Mouse (Mus musculus) kidney, adult 2 months (tissue): ENCODE measurements around the gene Vars.

Source experiments
- CTCF ChIP-seq: fragments of 200-500 bp; conservative IDR thresholded peaks from 2 replicates; pipeline ENCODE4 v1.5.1; 2011; ENCODE audit warnings: low read depth, mild to moderate bottlenecking, control low read depth, low read length, moderate library complexity, mixed read lengths; ENCODE audit not compliant: insufficient read depth, insufficient read length
- POLR2A ChIP-seq: fragments of 200-500 bp; IDR thresholded peaks from one replicate; pipeline ENCODE4 v1.6.1; 2011; ENCODE audit warnings: low read depth, low read length, control low read depth

GRCm38 (mm10) chr17:35058316-35058715, 57.5 kb downstream of the Vars start:
- no peak for TF ChIP-seq POLR2A
- no peak for TF ChIP-seq CTCF
